Mouse (Mus musculus) mesoderm, embryonic 11.5 days (tissue): ENCODE measurements around the gene Ctsl.

ENCODE experiments used
- DNase-seq: peaks from one replicate; pipeline ENCODE4 v3.0.0-alpha.2; 2012; ENCODE audit warnings: low read depth, low spot score

Ctsl gene

DNA sequence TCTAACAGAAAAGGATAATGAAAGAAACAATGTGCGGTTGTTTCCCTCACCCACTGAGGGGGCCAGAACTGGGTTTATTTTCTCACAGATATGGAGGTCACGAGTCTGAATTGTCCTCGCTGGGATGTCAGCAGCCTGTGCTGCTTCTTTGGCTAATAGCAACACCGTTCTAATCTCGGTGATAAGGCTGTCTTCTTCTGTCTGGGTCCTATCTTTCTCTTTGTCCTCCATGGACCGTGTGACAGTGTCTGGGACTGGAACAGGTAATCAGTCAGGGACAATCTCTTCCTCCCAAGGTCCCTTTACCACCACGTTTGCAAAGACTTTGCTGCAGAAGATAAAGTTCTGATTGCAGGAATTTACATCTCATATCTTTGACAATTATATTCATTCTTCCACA is 4.5 kb upstream of the Ctsl start:
- no peak for DNase-seq

DNA sequence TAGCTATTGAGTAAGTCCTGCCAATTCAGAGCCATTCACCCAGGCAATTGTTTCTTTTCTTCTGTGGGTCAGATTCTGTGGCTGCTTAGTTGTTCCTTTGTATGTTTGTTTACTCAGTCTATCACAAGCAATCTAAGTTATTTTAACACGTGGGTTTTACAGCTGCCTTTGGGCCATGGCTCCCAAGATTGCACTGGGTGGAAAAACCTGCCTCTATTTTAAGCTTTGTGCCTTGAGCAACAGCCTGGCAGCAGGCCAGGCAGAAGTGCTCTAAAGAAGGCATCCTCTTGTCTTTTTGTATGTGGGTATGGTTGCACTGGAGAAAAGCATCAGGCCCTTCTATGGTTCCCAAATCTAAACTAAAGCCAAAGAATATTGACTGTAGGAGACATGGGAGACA is 3.0 kb upstream of the Ctsl start:
- DNase-seq = no peak

GRCm38 (mm10) chr13:64369805-64370172 is 901 bp downstream of the Ctsl start:
- DNase-seq = peak; percentile 66

DNA sequence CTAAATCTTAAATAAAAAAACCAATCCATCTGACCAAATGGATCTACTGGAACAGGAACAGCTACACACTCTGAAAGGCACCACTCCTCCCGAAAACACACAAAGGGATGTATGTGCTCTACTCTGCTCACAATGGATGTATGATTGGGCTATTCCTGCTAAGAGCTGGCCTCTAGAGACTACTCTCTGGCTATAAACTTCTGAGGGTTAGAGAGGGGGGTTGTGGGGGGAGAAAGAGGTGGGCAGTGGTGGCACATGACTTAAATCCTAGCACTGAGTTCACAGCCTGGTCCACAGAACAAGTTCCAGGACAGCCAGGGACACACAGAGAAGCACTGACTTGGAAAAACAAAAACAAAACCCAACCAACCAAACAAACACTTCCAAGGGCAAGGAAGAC is 2.1 kb downstream of the Ctsl start:
- DNase-seq = no peak

DNA sequence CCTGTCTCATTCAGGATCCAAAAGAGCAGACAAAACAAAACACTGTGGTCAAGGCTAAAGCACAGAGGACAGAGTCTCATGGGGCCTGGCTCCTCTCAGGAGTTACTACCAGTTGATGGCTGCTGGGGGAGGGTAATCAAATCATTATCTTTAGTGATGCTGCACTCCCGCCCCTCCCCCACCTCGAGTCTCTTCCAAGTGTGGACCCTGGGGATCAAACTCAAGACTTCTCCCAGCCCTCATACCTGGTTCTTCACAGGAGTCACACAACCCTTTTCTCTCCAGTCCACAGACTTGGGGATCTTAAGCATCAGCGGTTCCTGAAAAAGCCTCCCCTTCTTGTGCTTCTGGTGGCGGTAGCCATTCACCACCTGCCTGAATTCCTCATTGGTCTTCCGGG is 3.1 kb downstream of the Ctsl start:
- DNase-seq = no peak

DNA sequence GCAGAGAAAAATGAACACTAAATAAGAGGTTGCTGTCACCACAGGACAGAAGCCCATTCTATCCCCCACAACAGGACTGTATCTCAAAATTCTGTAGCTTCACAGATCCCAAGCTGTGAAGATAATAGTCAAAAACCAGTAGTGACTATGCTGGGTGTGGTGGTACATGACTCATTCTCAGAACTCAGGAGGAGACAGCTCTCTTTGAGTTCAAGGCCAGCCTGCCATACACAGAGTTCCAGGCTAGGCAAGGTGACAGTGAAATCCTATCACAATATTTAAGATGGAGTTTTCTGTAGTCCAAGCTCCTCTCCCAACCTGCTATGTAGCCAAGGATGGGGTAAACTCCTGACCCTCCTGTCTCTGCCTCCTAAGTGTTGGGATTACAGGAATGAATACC is 5.4 kb downstream of the Ctsl start:
- no peak for DNase-seq

GRCm38 (mm10) chr13:64364258-64364657 is 6.4 kb downstream of the Ctsl start:
- DNase-seq = peak; percentile 37

- no peak for DNase-seq
These were observed 8.6 kb downstream of the Ctsl start for GRCm38 (mm10) chr13:64362139-64362538.

GRCm38 (mm10) chr13:64361020-64361419 is 9.7 kb downstream of the Ctsl start:
- DNase-seq = no peak

DNA sequence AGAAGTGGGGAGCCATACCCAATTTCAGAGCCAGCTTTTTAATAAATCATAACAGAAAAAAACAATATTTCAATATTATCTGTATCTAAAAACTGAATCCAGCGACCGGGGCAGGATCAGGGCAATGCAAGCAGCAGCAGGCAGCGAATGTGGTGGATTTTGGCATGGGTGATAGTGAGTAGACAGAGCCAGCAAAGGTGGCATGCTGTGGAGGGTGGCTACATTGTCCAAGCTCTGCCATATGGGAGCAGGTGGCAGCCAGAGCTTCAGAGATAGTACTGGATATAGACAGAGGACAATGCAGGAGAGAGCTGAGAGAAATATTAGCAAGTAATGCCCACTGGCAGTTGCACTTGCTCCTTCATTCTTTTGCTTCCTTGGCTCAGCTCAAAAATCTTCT is 11.0 kb downstream of the Ctsl start:
- no peak for DNase-seq

DNA sequence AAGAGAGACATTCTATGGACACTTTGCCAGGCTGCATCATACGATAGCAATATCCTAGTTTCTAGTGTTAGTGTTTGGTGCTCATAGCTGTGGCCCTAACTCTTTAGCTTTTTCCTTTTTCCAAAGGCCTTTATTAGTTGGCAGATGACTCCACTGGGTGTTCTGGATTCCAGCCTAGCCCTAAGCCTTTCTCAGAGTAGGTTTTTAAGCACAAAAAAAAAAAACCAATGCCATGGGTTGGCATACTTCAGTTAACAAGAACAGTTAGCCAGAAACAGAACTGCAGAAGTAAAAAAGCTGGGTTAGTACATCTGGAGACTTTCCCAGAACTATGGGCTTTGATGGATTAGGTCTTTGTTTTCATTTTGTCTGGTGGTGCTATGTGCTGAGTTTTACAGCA is 12.2 kb downstream of the Ctsl start:
- DNase-seq = no peak

DNA sequence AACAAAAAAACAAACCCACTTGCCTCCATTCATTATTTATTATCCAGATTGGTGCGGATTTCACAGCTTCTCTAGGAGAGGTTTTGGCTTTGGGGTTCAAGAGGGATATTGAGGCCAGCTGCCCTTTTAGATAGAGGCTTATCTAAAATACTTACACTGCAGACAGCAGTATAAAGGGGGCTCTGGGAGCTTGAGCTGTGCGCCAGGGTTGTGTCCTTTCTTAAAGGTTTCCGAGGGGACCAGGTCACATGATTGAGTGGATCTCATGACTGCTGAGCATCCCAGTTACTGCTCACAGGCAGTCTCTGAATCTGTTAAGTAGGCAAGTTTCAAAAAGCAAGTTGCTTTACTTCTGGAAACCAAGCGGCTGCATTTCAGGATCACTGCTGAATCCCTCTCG is 13.3 kb downstream of the Ctsl start:
- DNase-seq = no peak

GRCm38 (mm10) chr13:64349474-64349873 is 21.2 kb downstream of the Ctsl start:
- no peak for DNase-seq

DNA sequence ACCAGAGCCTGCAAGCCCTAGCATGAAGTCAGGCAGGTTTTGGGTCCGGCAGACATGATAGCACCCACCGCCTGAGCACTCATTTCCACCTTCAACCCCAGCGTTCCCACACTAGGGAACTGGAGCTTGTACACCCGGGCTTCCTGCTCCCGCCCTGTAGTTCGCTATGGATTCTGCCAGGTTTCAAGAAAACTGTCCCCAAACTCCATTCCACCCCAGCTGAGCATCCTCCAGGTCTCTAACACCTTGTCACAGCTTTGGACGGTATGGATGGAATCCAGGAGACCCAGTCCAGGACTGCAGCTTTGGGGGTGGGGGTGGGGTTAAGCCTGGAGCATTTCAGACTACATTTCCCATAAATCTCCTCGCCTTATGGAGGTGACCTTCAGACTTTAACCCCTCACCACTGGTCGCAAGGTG is 26.6 kb downstream of the Ctsl start:
- DNase-seq = peak; percentile 18

GRCm38 (mm10) chr13:64343598-64343997 is 27.1 kb downstream of the Ctsl start:
- no peak for DNase-seq

DNA sequence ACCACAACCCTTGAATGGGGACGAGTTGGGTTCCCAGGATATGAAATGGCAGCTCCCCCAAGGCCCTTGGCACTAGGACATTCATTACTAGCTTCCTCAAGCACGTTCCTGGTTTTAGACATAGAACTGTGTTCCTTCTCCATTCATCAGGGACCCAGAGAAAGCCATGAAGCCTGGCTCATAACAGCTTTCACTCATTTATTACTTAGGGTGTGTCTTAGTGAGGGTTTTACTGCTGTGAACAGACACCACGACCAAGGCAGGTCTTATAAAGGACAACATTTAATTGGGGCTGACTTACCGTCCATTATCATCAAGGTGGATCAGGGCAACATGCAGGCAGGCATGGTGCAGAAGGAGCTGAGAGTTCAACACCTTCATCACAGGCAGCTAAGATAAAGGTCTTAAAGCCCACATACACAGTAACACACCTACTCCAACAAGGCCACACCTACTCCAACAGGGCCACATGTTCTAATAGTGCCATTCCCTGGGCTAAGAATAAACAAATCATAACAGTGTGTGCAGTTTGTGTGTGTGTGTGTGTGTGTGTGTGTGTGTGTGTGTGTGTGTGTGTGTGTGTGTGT is 35.1 kb downstream of the Ctsl start:
- no peak for DNase-seq

- no peak for DNase-seq
These were observed 37.6 kb downstream of the Ctsl start for GRCm38 (mm10) chr13:64333102-64333501.

- DNase-seq = no peak
These were observed 38.4 kb downstream of the Ctsl start for GRCm38 (mm10) chr13:64332321-64332720.

GRCm38 (mm10) chr13:64322561-64323281 is 48.0 kb downstream of the Ctsl start:
- DNase-seq = no peak

DNA sequence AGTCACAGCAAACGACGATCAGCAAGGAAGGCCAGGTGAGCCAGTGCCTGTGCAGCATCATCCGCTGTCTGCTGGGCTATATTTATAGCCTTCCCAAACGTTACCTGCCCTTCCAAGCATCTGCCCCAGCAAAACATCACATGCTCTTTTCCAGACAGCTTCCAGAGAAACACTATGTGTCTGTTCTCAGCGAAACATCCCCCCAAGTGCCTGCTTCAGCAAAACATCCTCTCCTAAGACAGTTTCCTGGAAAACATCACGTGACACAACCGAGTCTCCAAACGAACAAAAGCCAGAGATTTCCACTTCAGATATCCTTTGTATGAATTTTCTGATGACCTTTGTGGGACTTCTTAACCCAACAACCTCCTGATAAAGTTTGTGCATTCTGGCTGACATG is 50.4 kb downstream of the Ctsl start:
- no peak for DNase-seq

GRCm38 (mm10) chr13:64319782-64320181 is 50.9 kb downstream of the Ctsl start:
- no peak for DNase-seq

GRCm38 (mm10) chr13:64318355-64318754 is 52.3 kb downstream of the Ctsl start:
- DNase-seq = no peak

GRCm38 (mm10) chr13:64315483-64316050 is 55.1 kb downstream of the Ctsl start:
- DNase-seq = peak; percentile 80
